Mouse (Mus musculus): ENCODE measurements at regions not wholly inside any gene's neighbourhood (a gene's known extent, or its start where the extent isn't known, plus 50 kb on each side); places are given as distances from the start of the nearest gene placed in this dataset.

DNA sequence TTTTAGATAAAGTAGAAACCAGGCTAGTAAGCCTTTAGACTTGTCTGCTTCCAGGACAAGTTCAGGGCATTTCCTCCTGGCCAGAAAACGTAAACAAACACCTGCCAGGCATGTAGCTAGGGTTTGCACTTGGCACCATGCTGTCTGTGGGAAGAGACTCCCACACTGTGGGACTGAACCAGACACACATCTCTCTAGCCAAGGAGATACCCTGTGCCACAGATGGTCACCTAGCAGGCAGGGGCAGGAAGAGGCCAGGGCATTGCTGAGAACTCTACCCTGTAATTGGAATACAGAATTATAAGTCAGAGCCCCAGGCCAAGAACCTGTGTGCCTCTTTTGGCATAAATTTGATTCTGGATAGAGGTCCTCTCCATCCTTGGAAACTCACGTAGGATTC, 858.7 kb upstream of the A1bg start:
- TF ChIP-seq POLR2A (IDR thresholded peaks at IDR 0.05; ENCODE audit: control insufficient read depth, extremely low read depth, insufficient read depth, low read length, poor library complexity) (no peak), CTCF (IDR thresholded peaks at IDR 0.05; ENCODE audit: borderline replicate concordance, control insufficient read depth, extremely low read depth, insufficient read depth, low read length, poor library complexity) (no peak)
